Mouse (Mus musculus): Measurements from ENCODE around the gene Pram1.
"Not testable (repeated sequence)": the region's sequence is repeated elsewhere in the genome, so short reads cannot be mapped to it uniquely, and the experiment has no call there.

Gene Pram1

GRCm38 (mm10) chr17:33637516-33638276 lies at the start of gene Pram1:
TSS of gene Pram1 (plus strand) at chr17:33638056.
- DNase-seq = no peak

GRCm38 (mm10) chr17:33597271-33597670 lies 40.6 kb upstream of the Pram1 start:
- DNase-seq = no peak

GRCm38 (mm10) chr17:33598506-33598905 lies 39.4 kb upstream of the Pram1 start:
- no peak for DNase-seq

- no peak for DNase-seq
These were observed 37.9 kb upstream of the Pram1 start for GRCm38 (mm10) chr17:33599836-33600475.

GRCm38 (mm10) chr17:33600831-33601230 lies 37.0 kb upstream of the Pram1 start:
- DNase-seq = no peak

GRCm38 (mm10) chr17:33601947-33602346 lies 35.9 kb upstream of the Pram1 start:
- no peak for DNase-seq

- no peak for DNase-seq
These were observed 30.6 kb upstream of the Pram1 start for GRCm38 (mm10) chr17:33607273-33607672.

GRCm38 (mm10) chr17:33610548-33610947 lies 27.3 kb upstream of the Pram1 start:
- no peak for DNase-seq

- DNase-seq = not testable (repeated sequence)
These were observed 24.1 kb upstream of the Pram1 start for GRCm38 (mm10) chr17:33613726-33614125.

GRCm38 (mm10) chr17:33627281-33627680 lies 10.6 kb upstream of the Pram1 start:
- DNase-seq = no peak

GRCm38 (mm10) chr17:33628621-33629486 lies 9.0 kb upstream of the Pram1 start, which contains the start of gene Zfp414:
TSS of gene Zfp414 (plus strand) at chr17:33629090.
- peak; percentile 88 for DNase-seq

- no peak for DNase-seq
These were observed 8.2 kb upstream of the Pram1 start for GRCm38 (mm10) chr17:33629487-33630125.

GRCm38 (mm10) chr17:33630171-33630895 lies 7.5 kb upstream of the Pram1 start:
- DNase-seq = no peak

- no peak for DNase-seq
These were observed 6.6 kb upstream of the Pram1 start for GRCm38 (mm10) chr17:33631236-33631635.

GRCm38 (mm10) chr17:33631796-33632195 lies 6.1 kb upstream of the Pram1 start:
- DNase-seq = no peak

- no peak for DNase-seq
These were observed 818 bp upstream of the Pram1 start for GRCm38 (mm10) chr17:33637038-33637437.

- no peak for DNase-seq
These were observed 1.9 kb downstream of the Pram1 start for GRCm38 (mm10) chr17:33639743-33640142.

GRCm38 (mm10) chr17:33644068-33644467 lies 6.2 kb downstream of the Pram1 start:
- DNase-seq = no peak

- no peak for DNase-seq
These were observed 7.2 kb downstream of the Pram1 start for GRCm38 (mm10) chr17:33645073-33645472.

GRCm38 (mm10) chr17:33649781-33650475 lies 12.1 kb downstream of the Pram1 start:
- no peak for DNase-seq

GRCm38 (mm10) chr17:33666813-33667212 lies 29.0 kb downstream of the Pram1 start:
- DNase-seq = no peak

GRCm38 (mm10) chr17:33669681-33670080 lies 31.8 kb downstream of the Pram1 start:
- no peak for DNase-seq
